Mouse (Mus musculus): Measurements from ENCODE around the gene Cts7.

Gene Cts7

DNA sequence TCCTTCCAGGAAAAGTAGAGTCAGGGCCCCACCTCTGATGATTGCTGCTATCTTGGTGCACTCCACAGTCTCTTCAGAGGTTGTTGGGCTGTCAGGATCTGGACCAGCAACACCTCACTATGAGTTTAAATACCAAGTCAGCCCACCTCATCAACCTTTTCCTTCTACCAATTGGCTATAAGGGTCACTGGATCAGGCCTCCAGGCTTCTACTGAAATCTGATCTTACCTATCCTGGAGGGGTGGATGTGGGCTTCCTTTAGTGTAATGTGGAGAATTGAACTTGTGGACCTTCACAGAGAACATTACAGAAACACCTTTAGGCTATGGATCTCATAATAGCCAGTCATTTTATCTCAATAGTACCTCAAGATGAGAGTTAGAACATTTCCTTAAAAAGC, at the start of gene Cts7:
Cts7 (minus strand) TSS at position 101 of the 400 bp plus-strand sequence.
- no peak for DNase-seq (ENCODE audit: low spot score in 2 of 2)
